Mouse (Mus musculus) liver, postnatal 0 days (tissue): ENCODE data around the gene Mybbp1a.

Source experiments
- CTCF ChIP-seq: sonication (generic); IDR thresholded peaks from 2 replicates; pipeline ENCODE4 v1.5.1; 2016; ENCODE audit warnings: antibody characterized with exemption, low read depth
- EP300 ChIP-seq: IDR thresholded peaks from 2 replicates; pipeline ENCODE4 v1.6.1; 2016; ENCODE audit warnings: antibody characterized with exemption, low read depth, mild to moderate bottlenecking

- TF ChIP-seq EP300 (no peak), CTCF (no peak)
These were observed 24.5 kb upstream of the Mybbp1a start for GRCm38 (mm10) chr11:72416666-72417065.
